Mouse (Mus musculus) kidney, postnatal 0 days (tissue): Measurements from ENCODE around the gene Inpp5a. TPM values are rescaled to one million over a fixed set of nuclear protein-coding genes. Genes with fewer than 3 reads are reported as not detected.

ENCODE experiments used
- ATAC-seq: fragments of 200-750 bp; cut with Nextera tagmentation; replicated peaks from 2 replicates; pipeline ENCODE4 v1.8.0; 2017; ENCODE audit warnings: low read depth, moderate number of reproducible peaks, moderate TSS enrichment, moderate library complexity; ENCODE audit not compliant: low FRiP score
- DNase-seq: peaks from one replicate; pipeline ENCODE4 v3.0.0-alpha.2; 2016; ENCODE audit warnings: low spot score
- H3K27ac ChIP-seq: fragments of 300-500 bp; sonication (generic); 2 replicates; pipeline ENCODE4 v1.5.1; 2014; ENCODE audit warnings: mild to moderate bottlenecking
- H3K27me3 ChIP-seq: fragments of 300-500 bp; sonication (generic); 2 replicates; pipeline ENCODE4 v1.6.1; 2014; ENCODE audit warnings: low read length, mixed read lengths; ENCODE audit not compliant: insufficient read depth
- H3K36me3 ChIP-seq: fragments of 300-500 bp; sonication (generic); 2 replicates; pipeline ENCODE4 v1.6.1; 2014; ENCODE audit warnings: low read length, mixed read lengths; ENCODE audit not compliant: insufficient read depth
- H3K4me1 ChIP-seq: fragments of 300-500 bp; sonication (generic); replicated peaks from 2 replicates; pipeline ENCODE4 v1.6.1; 2014; ENCODE audit warnings: antibody characterized with exemption, low read length, mixed read lengths; ENCODE audit not compliant: insufficient read depth
- H3K4me2 ChIP-seq: fragments of 300-500 bp; sonication (generic); 2 replicates; pipeline ENCODE4 v1.6.1; 2014; ENCODE audit warnings: mild to moderate bottlenecking, low read length, moderate library complexity, mixed read lengths
- H3K4me3 ChIP-seq: fragments of 300-500 bp; sonication (generic); replicated peaks from 2 replicates; pipeline ENCODE4 v1.5.1; 2014; ENCODE audit warnings: low read depth, low read length
- H3K9ac ChIP-seq: fragments of 300-500 bp; sonication (generic); 2 replicates; pipeline ENCODE4 v1.6.1; 2014; ENCODE audit warnings: low read depth, low read length
- H3K9me3 ChIP-seq: fragments of 300-500 bp; sonication (generic); replicated peaks from 2 replicates; pipeline ENCODE4 v1.6.1; 2016; ENCODE audit warnings: low read length, inconsistent platforms, mixed read lengths
- CTCF ChIP-seq: IDR thresholded peaks from 2 replicates; pipeline ENCODE4 v1.5.1; 2016; ENCODE audit warnings: antibody characterized with exemption, low read depth, mild to moderate bottlenecking, moderate library complexity
- WGBS: fragments of 180-500 bp; shearing (Covaris S2); extraction: QIAGEN DNeasy Blood & Tissue Kit; methylation state at CpG from one replicate; pipeline ENCODE4 v1.1.7; 2014; 5-methylcytosine and 5-hydroxymethylcytosine counted together
- polyA plus RNA-seq: library from polyadenylated mRNA; unstranded; fragments of >200 nt; fragmentation: Nextera tagmentation; extraction: Ambion mirVana; gene quantifications from 2 replicates; pipeline ENCODE4 v1.2.1, GENCODE M21; 2015

Gene Inpp5a
- polyA plus RNA-seq, 1 experiment from 2014 or later = 24.3 TPM

GRCm38 (mm10) chr7:139392691-139393235 is 3.9 kb downstream of the Inpp5a start:
- Histone ChIP-seq H3K4me1 (peaks cover 29% of the 10 kb centered on the region), H3K36me3 (no peaks in the 10 kb centered on the region), H3K27me3 (no peaks in the 10 kb centered on the region), H3K9me3 (no peaks in the 10 kb centered on the region), H3K4me2 (0 out of 2 replicates have a peak overlapping the region, but pooled peaks have one; percentile 6), H3K9ac (no peak overlapping the region), H3K4me3 (no peak overlapping the region), H3K27ac (peak overlapping the region; percentile 2; the same call in 1 of the 2 replicates)
- DNase-seq (peak; percentile 76), ATAC-seq (no peak)
- no peak for TF ChIP-seq CTCF
- WGBS = 35% methylated on average over 6 of the region's 6 CpGs

GRCm38 (mm10) chr7:139397521-139397920 is 8.6 kb downstream of the Inpp5a start:
- peaks cover 12% of the 10 kb centered on the region for H3K4me1 ChIP-seq
- WGBS = 29% methylated on average over 8 of the region's 8 CpGs
- H3K4me2 ChIP-seq = no peak overlapping the region
- ATAC-seq (no peak), DNase-seq (peak; percentile 36)
- H3K27ac ChIP-seq = 0 out of 2 replicates have a peak overlapping the region, but pooled peaks have one; percentile 1
- no peak overlapping the region for H3K9ac ChIP-seq
- no peaks in the 10 kb centered on the region for H3K36me3 ChIP-seq
- no peaks in the 10 kb centered on the region for H3K9me3 ChIP-seq
- no peak for TF ChIP-seq CTCF
- no peak overlapping the region for H3K4me3 ChIP-seq
- no peaks in the 10 kb centered on the region for H3K27me3 ChIP-seq

- peak; percentile 64 for ATAC-seq
- Histone ChIP-seq H3K4me1 (0 out of 2 replicates have a peak, but pooled peaks cover 7% of the 10 kb centered on the region), H3K4me3 (no peak overlapping the region), H3K27me3 (no peaks in the 10 kb centered on the region), H3K36me3 (no peaks in the 10 kb centered on the region), H3K9ac (no peak overlapping the region), H3K27ac (0 out of 2 replicates have a peak overlapping the region, but pooled peaks have one; percentile 1), H3K4me2 (no peak overlapping the region), H3K9me3 (no peaks in the 10 kb centered on the region)
- no peak for DNase-seq
- 0 out of 2 replicates have a peak, but pooled peaks have one; percentile 3 for TF ChIP-seq CTCF
- WGBS = 56% methylated on average over 5 of the region's 5 CpGs
These were observed 9.2 kb downstream of the Inpp5a start for GRCm38 (mm10) chr7:139398111-139398510.

DNA sequence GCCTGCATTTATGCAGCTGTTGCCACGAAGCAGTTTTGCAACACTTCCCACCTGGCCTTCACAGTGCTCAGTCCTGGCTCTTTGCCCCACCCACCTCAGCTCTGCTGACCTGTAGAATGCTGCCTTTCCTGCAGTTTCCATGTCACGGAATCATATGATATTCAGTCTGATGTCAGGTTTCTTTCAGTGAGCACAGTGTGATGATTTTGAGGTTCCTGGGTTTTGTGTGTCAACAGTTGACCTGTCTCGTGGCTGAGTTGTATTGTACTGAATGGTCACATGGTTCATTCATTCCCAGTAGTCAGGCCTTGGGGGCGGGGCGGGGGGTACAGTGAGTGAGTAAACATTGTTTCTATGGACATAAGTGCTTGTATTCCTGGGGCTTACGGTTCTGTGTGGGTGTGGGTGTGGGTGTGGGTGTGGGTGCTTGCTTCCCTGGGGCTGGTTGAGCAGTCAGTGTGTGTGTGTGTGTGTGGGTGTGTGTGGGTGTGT is 9.7 kb downstream of the Inpp5a start:
- ATAC-seq (peak; percentile 33), DNase-seq (no peak)
- 50% methylated on average over 6 of the region's 6 CpGs for WGBS
- no peak for TF ChIP-seq CTCF
- Histone ChIP-seq H3K27me3 (no peaks in the 10 kb centered on the region), H3K9me3 (no peaks in the 10 kb centered on the region), H3K4me2 (no peak overlapping the region), H3K9ac (no peak overlapping the region), H3K36me3 (no peaks in the 10 kb centered on the region), H3K4me3 (no peak overlapping the region), H3K27ac (no peak overlapping the region), H3K4me1 (0 out of 2 replicates have a peak, but pooled peaks cover 7% of the 10 kb centered on the region)

DNA sequence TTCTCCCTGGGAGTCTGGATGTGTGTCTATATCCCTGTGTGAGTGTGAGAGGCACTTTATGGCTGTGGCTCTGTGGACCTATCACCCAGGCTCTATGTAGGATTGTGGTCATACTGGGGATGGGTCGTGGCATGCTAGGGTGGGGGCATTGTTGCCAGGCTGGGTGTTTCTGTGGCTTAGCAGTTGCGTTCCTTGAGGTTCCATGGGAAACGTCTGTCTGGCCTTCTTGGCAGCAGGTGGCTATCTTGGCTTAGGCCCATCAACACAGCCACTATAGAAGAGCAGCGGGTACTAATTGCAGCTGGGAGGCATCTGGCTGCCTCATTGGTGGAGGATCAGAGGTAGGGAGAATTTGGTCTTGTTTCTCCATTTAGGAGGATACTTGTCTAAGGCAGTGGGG is 10.7 kb downstream of the Inpp5a start:
- ATAC-seq = no peak
- H3K4me1 ChIP-seq = 0 out of 2 replicates have a peak, but pooled peaks cover 7% of the 10 kb centered on the region

GRCm38 (mm10) chr7:139399977-139400685 is 11.2 kb downstream of the Inpp5a start:
- no peak overlapping the region for H3K9ac ChIP-seq
- no peak for DNase-seq
- no peak for TF ChIP-seq CTCF
- no peaks in the 10 kb centered on the region for H3K9me3 ChIP-seq
- WGBS = 77% methylated on average over 11 of the region's 11 CpGs
- no peak overlapping the region for H3K4me3 ChIP-seq
- H3K27me3 ChIP-seq = no peaks in the 10 kb centered on the region
- no peak for ATAC-seq
- H3K36me3 ChIP-seq = no peaks in the 10 kb centered on the region
- H3K4me2 ChIP-seq = no peak overlapping the region
- no peak overlapping the region for H3K27ac ChIP-seq
- 0 out of 2 replicates have a peak, but pooled peaks cover 7% of the 10 kb centered on the region for H3K4me1 ChIP-seq

More for the DNA sequence above, 10.7 kb downstream of the Inpp5a start:
- no peak overlapping the region for H3K27ac ChIP-seq
- DNase-seq = no peak
- 87% methylated on average over 4 of the region's 4 CpGs for WGBS
- no peaks in the 10 kb centered on the region for H3K27me3 ChIP-seq
- H3K4me2 ChIP-seq = no peak overlapping the region
- no peak for TF ChIP-seq CTCF
- H3K36me3 ChIP-seq = no peaks in the 10 kb centered on the region
- H3K4me3 ChIP-seq = no peak overlapping the region
- no peaks in the 10 kb centered on the region for H3K9me3 ChIP-seq
- no peak overlapping the region for H3K9ac ChIP-seq
